16 mouse cellular contexts compared by ENCODE assay signal in genomic region chr6:91372586-91372971, GRCm38 (mm10). TPM values are rescaled to one million over a fixed set of nuclear protein-coding genes. Genes with fewer than 3 reads are reported as not detected.
DNase-seq lines count a peak whose midpoint lies in the region; ATAC-seq and TF ChIP-seq lines count a peak whose summit lies in the region.
"Had no signal": no experiment of that assay in that cellular context is flagged by ENCODE, and none has a peak within 500 bp of the region (broad histone marks: within the 10 kb centered on the region; RNA-seq: fewer than 3 reads in every experiment).

No protein-coding gene starts in this region.

- H3K4me3 ChIP-seq in layer of hippocampus, adult 2 months = no peak overlapping the region
- H3K4me3 ChIP-seq in neural tube, embryonic 14.5 days (ENCODE audit: low read depth, low read length) = no peak overlapping the region
- no peak overlapping the region for H3K4me3 ChIP-seq in forebrain, embryonic 15.5 days
- H3K4me3 ChIP-seq: liver, embryonic 13.5 days had no signal

- peak; percentile 13; the same call in 1 of the 2 replicates for ATAC-seq in neural tube, embryonic 14.5 days (ENCODE audit: low read depth)
- no peak for ATAC-seq in forebrain, embryonic 15.5 days (replicated peaks)

- TF ChIP-seq CTCF in layer of hippocampus, adult 2 months (conservative IDR thresholded peaks at IDR 0.05) = no peak

- H3K27ac ChIP-seq in layer of hippocampus, adult 2 months = peak overlapping the region; percentile 36; the same call in 1 of the 2 replicates
- H3K27ac ChIP-seq in neural tube, embryonic 14.5 days (ENCODE audit: low read depth, low read length) = no peak overlapping the region
- peak overlapping the region; percentile 13 for H3K27ac ChIP-seq in forebrain, embryonic 15.5 days (replicated peaks)
- H3K27ac ChIP-seq: hindbrain, postnatal 0 days; liver, embryonic 13.5 days; macrophage had no signal

- no peaks in the 10 kb centered on the region for H3K36me3 ChIP-seq in neural tube, embryonic 14.5 days (ENCODE audit: control insufficient read depth, insufficient read depth, low read length)
- H3K36me3 ChIP-seq in forebrain, embryonic 15.5 days = no peaks in the 10 kb centered on the region
- H3K36me3 ChIP-seq: liver, embryonic 13.5 days had no signal

- no peaks in the 10 kb centered on the region for H3K4me1 ChIP-seq in neural tube, embryonic 14.5 days (ENCODE audit: control insufficient read depth, insufficient read depth, low read length)
- no peaks in the 10 kb centered on the region for H3K4me1 ChIP-seq in forebrain, embryonic 15.5 days
- H3K4me1 ChIP-seq: liver, embryonic 13.5 days had no signal

- H3K9ac ChIP-seq in neural tube, embryonic 14.5 days (replicated peaks; ENCODE audit: low read depth, low read length) = no peak overlapping the region
- H3K9ac ChIP-seq in forebrain, embryonic 15.5 days (replicated peaks) = no peak overlapping the region
- H3K9ac ChIP-seq: liver, embryonic 13.5 days had no signal

- DNase-seq in layer of hippocampus, adult 2 months (ENCODE audit: low spot score in 2 of 2) = no peak
- DNase-seq in layer of hippocampus, postnatal 36 days = no peak
- no peak for DNase-seq in neural tube, embryonic 10.5 days (ENCODE audit: extremely low spot score, low spot score)
- no peak for DNase-seq in heart, adult 8-10 months (ENCODE audit: low spot score)
- DNase-seq in cerebellum, postnatal 14 days = no peak
- DNase-seq: adrenal gland, postnatal 36 days; gastrocnemius, postnatal 14 days; kidney, adult 11 months; liver, embryonic 13.5 days; thymus, postnatal 14 days had no signal

- H3K4me2 ChIP-seq in neural tube, embryonic 14.5 days (ENCODE audit: low read depth, low read length) = no peak overlapping the region
- H3K4me2 ChIP-seq in forebrain, embryonic 15.5 days (replicated peaks) = no peak overlapping the region
- H3K4me2 ChIP-seq: liver, embryonic 13.5 days; midbrain, embryonic 11.5 days had no signal

- no peaks in the 10 kb centered on the region for H3K9me3 ChIP-seq in neural tube, embryonic 14.5 days (ENCODE audit: control insufficient read depth, low read length)
- no peaks in the 10 kb centered on the region for H3K9me3 ChIP-seq in forebrain, embryonic 15.5 days
- H3K9me3 ChIP-seq: liver, embryonic 13.5 days had no signal

- H3K27me3 ChIP-seq in neural tube, embryonic 14.5 days (ENCODE audit: control insufficient read depth, insufficient read depth, low read length) = no peaks in the 10 kb centered on the region
- no peaks in the 10 kb centered on the region for H3K27me3 ChIP-seq in forebrain, embryonic 15.5 days
- H3K27me3 ChIP-seq: liver, embryonic 13.5 days had no signal

- 40% methylated on average over 3 of the region's 3 CpGs for WGBS in neural tube, embryonic 14.5 days
- WGBS in forebrain, embryonic 15.5 days = 47% methylated on average over 3 of the region's 3 CpGs

RNA-seq across cellular contexts. Expression of gene Wnt7a, which starts 38.6 kb away (rescaled TPM):
- total RNA-seq in layer of hippocampus, adult 2 months (2021) = 10 to 100 TPM; 18.0 to 25.3 TPM
- total RNA-seq in layer of hippocampus, postnatal 36 days (2021) = 10 to 100 TPM; 23.1 to 30.4 TPM
- 9.4 and 10.5 TPM in 2 replicates for polyA plus RNA-seq in neural tube, embryonic 14.5 days (2014; fragmentation: Nextera tagmentation; extraction: Ambion mirVana)
- polyA plus RNA-seq in forebrain, embryonic 15.5 days (2015; fragmentation: Nextera tagmentation; extraction: Ambion mirVana) = 22.3 and 24.4 TPM in 2 replicates
- total RNA-seq in heart, adult 8-10 months (2022) = not detected
- total RNA-seq: adrenal gland, postnatal 36 days; gastrocnemius, postnatal 14 days had no signal
- polyA plus RNA-seq: heart, postnatal 0 days; liver, embryonic 13.5 days; macrophage had no signal

Comparison
In these comparisons a context has a peak if more than half of its experiments do, and no peak if none do; other contexts are left out.
1. RNA of gene Wnt7a, which starts 38.6 kb away (total RNA-seq): 23.1 to 30.4 TPM in layer of hippocampus, postnatal 36 days and 18.0 to 25.3 TPM in layer of hippocampus, adult 2 months; not detected in heart, adult 8-10 months; every median in the first group is over 10 times any median in the second.